Mouse (Mus musculus): Measurements from ENCODE around the gene Zfp455.
A peak's percentile ranks its signal among the peaks of the same experiment; 100 is the strongest.
"Not testable (repeated sequence)": the region's sequence is repeated elsewhere in the genome, so short reads cannot be mapped to it uniquely, and the experiment has no call there.

Zfp455 gene

GRCm38 (mm10) chr13:67194340-67194894 is at the start of gene Zfp455:
Gene Zfp455 (plus strand): TSS chr13:67194506.
- peak; percentile 85 for DNase-seq (ENCODE audit: low spot score)

GRCm38 (mm10) chr13:67166122-67166521 is 28.2 kb upstream of the Zfp455 start:
- DNase-seq (ENCODE audit: low spot score): not testable (repeated sequence)

DNA sequence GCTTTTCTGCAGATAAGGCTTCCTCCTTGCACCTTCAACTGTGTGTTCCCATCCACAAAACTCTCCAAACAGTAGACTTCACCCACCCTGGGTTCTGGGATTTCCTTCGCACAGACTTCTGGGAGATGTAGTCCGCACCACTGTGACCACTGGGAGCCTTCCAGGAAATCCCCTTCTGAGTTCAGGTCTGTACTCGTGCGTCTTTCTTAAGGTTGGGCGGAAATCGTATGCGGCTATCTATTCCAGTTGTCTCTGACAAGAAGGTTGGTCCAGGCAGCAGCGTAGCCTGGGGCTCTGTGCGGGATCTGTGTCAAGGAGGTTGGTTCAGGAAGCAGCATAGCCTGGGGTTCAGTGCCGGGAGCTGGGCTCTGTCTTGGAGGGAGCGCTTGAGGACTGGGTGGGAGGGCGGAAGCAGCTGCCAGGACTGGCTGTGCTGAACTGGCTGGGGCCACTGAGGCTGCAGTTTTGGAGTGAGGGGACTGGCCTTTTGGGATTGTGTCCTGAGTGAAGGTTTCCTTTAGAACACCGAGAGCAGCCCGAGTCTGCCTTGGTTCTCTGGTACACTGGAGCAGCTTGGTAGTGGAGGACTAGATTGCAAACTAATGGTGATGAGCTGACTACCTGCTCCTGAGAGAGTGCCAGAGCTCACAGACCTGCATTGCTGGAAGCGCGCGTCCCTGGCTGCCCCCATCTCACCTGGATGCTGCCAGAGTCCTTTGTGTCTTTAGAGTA is 21.1 kb upstream of the Zfp455 start, which contains the start of gene Rsl1:
TSS of gene Rsl1 (plus strand) at position 192 of the 732 bp plus-strand sequence.
- peak; percentile 82 for DNase-seq (ENCODE audit: low spot score)

- no peak for DNase-seq (ENCODE audit: low spot score)
Observed at GRCm38 (mm10) chr13:67173723-67174055, 20.6 kb upstream of the Zfp455 start.

GRCm38 (mm10) chr13:67201656-67202055 is 7.3 kb downstream of the Zfp455 start:
- no peak for DNase-seq (ENCODE audit: low spot score)

DNA sequence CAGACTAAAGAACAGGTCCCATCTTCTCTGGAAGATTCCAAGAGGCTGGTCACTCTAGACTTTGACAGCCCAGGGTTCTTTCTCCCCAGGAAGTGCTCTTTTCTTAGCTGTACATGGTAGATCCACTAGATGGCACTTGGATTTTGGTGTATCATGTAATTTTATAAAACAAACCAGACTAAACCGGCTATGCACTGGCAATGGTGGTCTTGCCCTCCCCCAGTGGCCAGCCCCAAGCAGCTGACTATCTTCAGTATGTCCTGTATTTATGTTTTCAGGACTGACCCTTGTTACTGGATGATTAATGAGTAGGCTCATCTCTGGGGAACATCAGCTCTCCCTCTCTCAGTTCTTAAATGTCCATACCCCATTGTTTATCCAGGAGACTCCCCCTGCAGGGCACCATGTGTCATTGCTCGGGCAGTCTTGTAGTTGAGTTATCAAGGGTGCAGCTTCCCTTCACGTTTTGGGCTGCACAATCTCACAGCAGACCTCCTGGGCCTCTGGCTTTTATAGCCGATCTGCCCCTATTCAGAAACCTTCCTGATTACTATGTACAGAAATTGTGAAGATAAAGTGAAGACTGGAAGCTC is 19.8 kb downstream of the Zfp455 start:
- DNase-seq (ENCODE audit: low spot score): peak; percentile 10

All from embryo, embryonic 10.5 days (tissue).